Mouse (Mus musculus) myocyte (in vitro differentiated cells): Measurements from ENCODE around the gene Ror2. TPM values are rescaled to one million over a fixed set of nuclear protein-coding genes. Genes with fewer than 3 reads are reported as not detected.

ENCODE experiments used
- H3K27me3 ChIP-seq: one replicate; pipeline ENCODE4 v1.6.1; 2011; ENCODE audit not compliant: control insufficient read depth, insufficient read depth, insufficient read length
- H3K36me3 ChIP-seq: one replicate; pipeline ENCODE4 v1.6.1; 2011; ENCODE audit not compliant: control insufficient read depth, insufficient read depth
- H3K4me2 ChIP-seq: one replicate; pipeline ENCODE4 v1.6.1; 2011; ENCODE audit warnings: low read depth, control low read depth
- H3K4me3 ChIP-seq: one replicate; pipeline ENCODE4 v1.5.1; 2011; ENCODE audit warnings: mild to moderate bottlenecking, control low read depth, moderate library complexity
- H3K79me2 ChIP-seq: one replicate; pipeline ENCODE4 v1.6.1; 2011; ENCODE audit not compliant: control insufficient read depth, insufficient read depth
- H3ac ChIP-seq: one replicate; pipeline ENCODE4 v1.6.1; 2011; ENCODE audit not compliant: control insufficient read depth, insufficient read length
- CEBPB ChIP-seq: IDR thresholded peaks from 2 replicates; pipeline ENCODE4 v1.6.1; 2011; ENCODE audit warnings: mild to moderate bottlenecking, moderate library complexity; ENCODE audit not compliant: poor library complexity, insufficient read depth, severe bottlenecking
- E2F4 ChIP-seq: IDR thresholded peaks from one replicate; pipeline ENCODE4 v1.6.1; 2011; ENCODE audit warnings: mild to moderate bottlenecking, control low read depth, moderate library complexity; ENCODE audit not compliant: insufficient read depth
- MAX ChIP-seq: IDR thresholded peaks from one replicate; pipeline ENCODE4 v1.6.1; 2011; ENCODE audit warnings: low read depth, mild to moderate bottlenecking, control low read depth
- MYOD1 ChIP-seq, 3 experiments: IDR thresholded peaks; one replicate each; pipeline ENCODE4 v1.6.1; 2011; ENCODE audit warnings: control low read depth in 2 of 3, low read depth in 2 of 3, mild to moderate bottlenecking in 2 of 3, moderate library complexity in 1 of 3; ENCODE audit not compliant: insufficient read length in 2 of 3, control insufficient read depth in 1 of 3
- MYOG ChIP-seq, 3 experiments: IDR thresholded peaks; one replicate each; pipeline ENCODE4 v1.6.1; 2011; ENCODE audit warnings: control low read depth in 2 of 3, low read depth in 2 of 3, mild to moderate bottlenecking in 2 of 3; ENCODE audit not compliant: insufficient read length in 2 of 3, control insufficient read depth in 1 of 3, insufficient read depth in 1 of 3
- POLR2A ChIP-seq: IDR thresholded peaks from one replicate; pipeline ENCODE4 v1.6.1; 2011; ENCODE audit warnings: low read depth, mild to moderate bottlenecking, control low read depth, moderate library complexity; ENCODE audit not compliant: insufficient read length
- POLR2AphosphoS2 ChIP-seq: IDR thresholded peaks from one replicate; pipeline ENCODE4 v1.6.1; 2011; ENCODE audit warnings: low read depth, control low read depth; ENCODE audit not compliant: insufficient read length
- REST ChIP-seq: IDR thresholded peaks from one replicate; pipeline ENCODE4 v1.6.1; 2011; ENCODE audit warnings: mild to moderate bottlenecking, control low read depth, moderate library complexity; ENCODE audit not compliant: insufficient read depth, insufficient read length
- SRF ChIP-seq: IDR thresholded peaks from one replicate; pipeline ENCODE4 v1.6.1; 2011; ENCODE audit warnings: low read depth; ENCODE audit not compliant: control insufficient read depth, insufficient read length
- TCF12 ChIP-seq: IDR thresholded peaks from one replicate; pipeline ENCODE4 v1.6.1; 2011; ENCODE audit warnings: mild to moderate bottlenecking, control low read depth; ENCODE audit not compliant: poor library complexity, insufficient read depth, severe bottlenecking
- TCF3 ChIP-seq: IDR thresholded peaks from one replicate; pipeline ENCODE4 v1.6.1; 2011; ENCODE audit warnings: low read depth, control low read depth; ENCODE audit not compliant: insufficient read length
- USF1 ChIP-seq: IDR thresholded peaks from one replicate; pipeline ENCODE4 v1.6.1; 2011; ENCODE audit warnings: low read depth, mild to moderate bottlenecking, control low read depth, moderate library complexity
- polyA plus RNA-seq: library from polyadenylated mRNA; unstranded; fragments of >200 nt; fragmentation: generic; extraction: Trizol; gene quantifications from one replicate; pipeline ENCODE4 v1.2.1, GENCODE M21; 2012; ENCODE audit warnings: missing spikeins

Gene Ror2
- polyA plus RNA-seq, 1 experiment: 0.12 TPM

- H3K36me3 ChIP-seq: no peaks in the 10 kb centered on the region
- TF ChIP-seq USF1: no peak
- no peak for TF ChIP-seq REST
- no peak for TF ChIP-seq TCF3
- no peak for TF ChIP-seq MYOD1 (IDR thresholded peaks at IDR 0.05; ENCODE audit: control insufficient read depth in 1 of 3, insufficient read length in 2 of 3, low read depth in 2 of 3)
- TF ChIP-seq E2F4: no peak
- no peak for TF ChIP-seq MAX
- TF ChIP-seq SRF: no peak
- no peak for TF ChIP-seq CEBPB
- TF ChIP-seq TCF12: no peak
- no peak for TF ChIP-seq MYOG (IDR thresholded peaks at IDR 0.05; ENCODE audit: control insufficient read depth in 1 of 3, insufficient read depth in 1 of 3, insufficient read length in 2 of 3, low read depth in 2 of 3)
- no peak for TF ChIP-seq POLR2A
- TF ChIP-seq POLR2AphosphoS2: no peak
- H3ac ChIP-seq: no peak overlapping the region
Measured at GRCm38 (mm10) chr13:53225925-53226324, 60.0 kb downstream of the Ror2 start.

GRCm38 (mm10) chr13:53221176-53221575, 64.7 kb downstream of the Ror2 start:
- H3K27me3 ChIP-seq: peaks cover 18% of the 10 kb centered on the region
- no peak for TF ChIP-seq E2F4
- TF ChIP-seq MYOG (IDR thresholded peaks at IDR 0.05; ENCODE audit: control insufficient read depth in 1 of 3, insufficient read depth in 1 of 3, insufficient read length in 2 of 3, low read depth in 2 of 3): no peak
- no peak for TF ChIP-seq CEBPB
- no peak for TF ChIP-seq TCF3
- no peak for TF ChIP-seq SRF
- no peak for TF ChIP-seq POLR2A
- no peak for TF ChIP-seq USF1
- no peak for TF ChIP-seq TCF12
- TF ChIP-seq REST: no peak
- no peak for TF ChIP-seq POLR2AphosphoS2
- TF ChIP-seq MYOD1 (IDR thresholded peaks at IDR 0.05; ENCODE audit: control insufficient read depth in 1 of 3, insufficient read length in 2 of 3, low read depth in 2 of 3): no peak
- TF ChIP-seq MAX: no peak
- H3K79me2 ChIP-seq: no peaks in the 10 kb centered on the region
- H3K36me3 ChIP-seq: no peaks in the 10 kb centered on the region
- H3K4me3 ChIP-seq: no peak overlapping the region
- no peak overlapping the region for H3K4me2 ChIP-seq
- H3ac ChIP-seq: no peak overlapping the region

More at GRCm38 (mm10) chr13:53225925-53226324, 60.0 kb downstream of the Ror2 start:
- Histone ChIP-seq H3K79me2 (no peaks in the 10 kb centered on the region), H3K27me3 (peaks cover 13% of the 10 kb centered on the region), H3K4me3 (no peak overlapping the region), H3K4me2 (no peak overlapping the region)

- Histone ChIP-seq H3K36me3 (no peaks in the 10 kb centered on the region), H3ac (no peak overlapping the region), H3K4me3 (no peak overlapping the region), H3K27me3 (peaks cover 18% of the 10 kb centered on the region), H3K4me2 (no peak overlapping the region), H3K79me2 (no peaks in the 10 kb centered on the region)
- TF ChIP-seq CEBPB (no peak), MAX (no peak), TCF12 (no peak), MYOG (IDR thresholded peaks at IDR 0.05; ENCODE audit: control insufficient read depth in 1 of 3, insufficient read depth in 1 of 3, insufficient read length in 2 of 3, low read depth in 2 of 3) (no peak), MYOD1 (IDR thresholded peaks at IDR 0.05; ENCODE audit: control insufficient read depth in 1 of 3, insufficient read length in 2 of 3, low read depth in 2 of 3) (no peak), TCF3 (no peak), USF1 (no peak), REST (no peak)
Measured at GRCm38 (mm10) chr13:53219889-53220288, 66.0 kb downstream of the Ror2 start.

GRCm38 (mm10) chr13:53219391-53219790, 66.5 kb downstream of the Ror2 start:
- no peaks in the 10 kb centered on the region for H3K79me2 ChIP-seq
- peaks cover 18% of the 10 kb centered on the region for H3K27me3 ChIP-seq
- TF ChIP-seq TCF12 (no peak), TCF3 (no peak), MAX (no peak), MYOD1 (IDR thresholded peaks at IDR 0.05; ENCODE audit: control insufficient read depth in 1 of 3, insufficient read length in 2 of 3, low read depth in 2 of 3) (no peak), SRF (no peak), POLR2A (no peak), E2F4 (no peak), MYOG (IDR thresholded peaks at IDR 0.05; ENCODE audit: control insufficient read depth in 1 of 3, insufficient read depth in 1 of 3, insufficient read length in 2 of 3, low read depth in 2 of 3) (no peak), POLR2AphosphoS2 (no peak), CEBPB (no peak), REST (no peak), USF1 (no peak)
- H3K4me3 ChIP-seq: no peak overlapping the region
- no peak overlapping the region for H3ac ChIP-seq
- no peak overlapping the region for H3K4me2 ChIP-seq
- H3K36me3 ChIP-seq: no peaks in the 10 kb centered on the region
